Mouse (Mus musculus) urinary bladder, postnatal 25 days (tissue): Measurements from ENCODE around the gene Ostm1.

Experiments used
- DNase-seq: peaks from one replicate; pipeline ENCODE4 v3.0.0; 2022; ENCODE audit warnings: low spot score

The Ostm1 gene

GRCm38 (mm10) chr10:42625907-42626306, 42.3 kb downstream of the Ostm1 start:
- DNase-seq = no peak

DNA sequence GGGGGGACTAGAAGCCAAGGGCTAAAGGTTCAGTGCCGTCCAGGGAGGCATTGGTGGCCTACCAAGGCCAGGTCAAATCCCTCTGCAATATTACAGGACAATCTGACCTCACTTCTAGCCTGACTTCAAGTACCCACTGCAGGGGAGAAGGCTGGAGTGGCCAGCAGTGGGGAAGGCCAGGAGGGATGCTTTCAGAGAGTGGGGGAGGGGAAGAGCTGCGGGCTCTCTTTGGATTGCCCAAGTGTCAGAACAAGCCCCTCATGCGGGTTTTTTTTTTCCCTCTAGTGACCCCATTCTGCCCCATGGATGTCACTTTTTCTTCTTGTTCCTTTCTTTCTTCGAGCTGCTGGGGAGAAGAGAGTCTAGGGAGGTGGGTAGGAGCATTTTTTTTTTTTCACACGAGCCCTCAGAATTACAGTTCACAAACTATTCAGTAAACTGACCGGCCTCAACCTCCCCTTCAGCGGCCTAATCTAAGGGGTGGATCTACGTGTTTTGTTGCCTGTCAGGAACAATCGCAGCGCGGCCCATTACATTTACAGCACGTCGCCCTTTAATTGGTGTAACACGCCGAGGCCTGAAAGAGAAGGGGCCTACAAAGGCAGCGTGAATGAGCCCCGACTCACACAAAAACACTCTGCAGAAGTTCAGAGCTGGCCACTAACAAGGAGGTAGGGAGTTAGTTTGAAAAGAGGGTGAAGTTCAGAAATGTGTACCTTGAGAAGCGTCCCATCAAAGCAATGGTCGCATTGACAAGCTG, 47.2 kb downstream of the Ostm1 start:
- no peak for DNase-seq

DNA sequence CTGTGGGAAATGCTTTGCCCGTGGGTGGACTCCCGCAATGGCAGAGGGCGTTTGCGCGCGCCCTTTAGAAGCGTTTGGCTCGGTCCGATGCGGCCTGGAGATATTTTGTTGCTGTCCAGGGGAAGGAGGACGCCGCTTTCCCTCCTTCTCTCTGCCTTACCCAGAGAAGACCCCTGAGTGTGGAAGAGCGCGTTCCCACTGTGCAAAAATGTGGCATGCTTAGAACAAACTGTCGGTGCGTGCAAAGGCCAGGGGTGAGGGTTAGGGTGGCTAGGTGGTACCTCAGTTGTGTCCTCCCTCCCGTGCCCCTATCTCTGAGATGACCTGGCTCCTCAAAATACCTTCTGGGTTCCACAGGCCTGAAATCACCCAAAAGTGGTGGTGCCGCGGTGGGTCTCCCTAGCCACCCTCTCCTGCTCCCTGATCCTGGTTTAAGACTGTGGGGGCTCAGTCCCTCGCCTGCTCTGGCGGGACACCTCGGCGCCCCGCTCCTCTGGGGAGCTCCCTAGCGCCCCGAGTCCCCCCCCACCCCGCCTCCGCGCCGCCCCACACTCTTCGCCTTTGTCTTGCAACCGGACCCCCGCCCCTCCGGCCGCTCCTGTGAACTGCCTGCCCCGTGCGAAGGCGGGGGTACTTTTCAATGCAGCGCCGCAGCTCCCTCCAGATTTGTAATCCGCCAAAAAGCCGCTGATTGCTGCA, 48.3 kb downstream of the Ostm1 start:
- DNase-seq = no peak

DNA sequence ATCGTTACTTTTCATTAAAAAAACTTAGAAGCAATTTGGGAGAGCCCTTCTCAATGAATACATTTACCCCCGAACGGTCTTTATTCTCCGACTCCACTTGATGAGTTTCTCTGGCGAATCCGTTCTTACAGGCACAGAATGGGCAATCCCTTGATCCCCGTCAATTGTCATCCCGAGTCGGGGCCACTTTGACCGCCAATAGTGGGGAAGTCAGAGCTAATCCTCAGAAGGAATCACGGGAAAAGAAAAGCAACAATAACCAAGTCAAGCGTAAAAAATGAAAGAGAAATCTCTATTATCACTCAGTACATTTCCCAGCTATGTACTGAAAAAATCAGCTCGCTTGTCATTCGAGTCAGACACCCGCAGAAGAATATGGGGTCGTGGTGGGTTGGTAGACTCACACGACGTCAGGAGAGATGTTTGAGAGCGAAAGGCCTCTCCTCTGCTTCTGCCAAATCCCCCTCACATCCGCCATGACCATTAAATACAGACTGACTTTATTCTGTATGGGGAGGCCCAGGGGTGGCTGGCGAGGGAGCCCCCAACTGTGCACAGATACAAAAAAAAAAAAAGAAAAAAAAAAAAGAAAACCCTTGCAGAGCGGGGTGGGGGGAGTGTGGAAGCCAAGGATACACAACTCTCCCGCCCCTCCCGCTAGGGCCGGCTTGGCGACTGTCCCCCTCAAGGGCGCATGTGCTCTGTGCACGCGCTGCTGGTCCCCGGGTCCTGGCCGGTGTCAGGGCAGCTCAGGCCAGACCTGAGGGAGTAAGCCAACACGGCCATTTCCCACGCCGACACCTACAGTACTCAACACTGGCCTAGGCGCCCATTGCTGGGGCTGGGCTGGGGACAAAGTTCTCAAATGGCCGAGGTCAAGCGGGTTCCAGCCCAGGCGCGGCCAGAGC, 49.1 kb downstream of the Ostm1 start:
- no peak for DNase-seq

GRCm38 (mm10) chr10:42633361-42634121, 49.9 kb downstream of the Ostm1 start:
- DNase-seq = no peak

DNA sequence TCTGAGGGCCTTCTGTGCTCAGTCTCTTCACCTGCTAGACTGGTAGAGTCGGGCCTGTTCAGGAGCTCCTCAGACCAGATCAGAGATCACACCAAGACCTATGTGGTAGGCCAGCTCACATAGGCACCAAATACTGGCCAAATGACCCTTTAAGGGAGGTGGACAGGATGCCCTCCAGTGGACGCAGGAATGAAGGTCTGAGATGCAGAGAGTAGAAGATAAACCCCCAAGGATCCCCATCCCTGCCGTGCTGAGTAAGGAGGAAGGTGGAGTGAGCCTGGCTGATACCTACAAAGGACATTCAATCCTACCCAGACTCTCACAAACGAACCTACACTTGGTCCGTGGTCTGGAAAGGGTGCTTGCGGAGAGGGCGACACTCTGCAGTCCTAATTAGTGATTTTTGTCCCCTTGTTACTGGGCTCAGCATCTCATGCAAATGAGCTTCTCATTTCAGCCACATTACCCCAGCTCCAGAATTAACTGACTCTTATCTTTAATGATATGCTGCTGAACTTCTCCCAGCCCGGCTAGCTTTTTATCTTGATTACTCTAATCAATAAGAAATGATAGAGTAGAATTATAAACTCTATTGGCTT, 50.6 kb downstream of the Ostm1 start:
- no peak for DNase-seq

DNA sequence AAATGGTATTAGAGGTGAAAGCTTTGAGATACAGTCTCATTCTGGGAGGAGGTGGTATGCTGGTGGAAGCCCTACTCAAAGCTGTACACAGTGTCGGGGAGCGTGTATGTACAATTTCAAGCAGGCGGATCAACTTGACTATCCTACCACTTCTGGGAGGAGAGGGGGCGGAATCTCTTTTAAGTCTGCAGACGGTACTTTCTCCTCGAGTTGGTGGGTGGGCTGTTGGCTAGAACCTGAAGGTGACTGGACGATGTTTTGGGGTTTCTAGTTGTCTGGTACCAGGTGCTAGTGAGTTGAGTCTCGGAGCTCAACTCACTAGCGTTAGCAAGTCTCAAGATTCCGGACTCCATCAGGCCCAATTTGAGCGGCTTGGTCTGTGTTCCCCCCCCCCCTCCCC, 51.4 kb downstream of the Ostm1 start:
- no peak for DNase-seq

- no peak for DNase-seq
These were observed 52.1 kb downstream of the Ostm1 start for GRCm38 (mm10) chr10:42635566-42636359.

DNA sequence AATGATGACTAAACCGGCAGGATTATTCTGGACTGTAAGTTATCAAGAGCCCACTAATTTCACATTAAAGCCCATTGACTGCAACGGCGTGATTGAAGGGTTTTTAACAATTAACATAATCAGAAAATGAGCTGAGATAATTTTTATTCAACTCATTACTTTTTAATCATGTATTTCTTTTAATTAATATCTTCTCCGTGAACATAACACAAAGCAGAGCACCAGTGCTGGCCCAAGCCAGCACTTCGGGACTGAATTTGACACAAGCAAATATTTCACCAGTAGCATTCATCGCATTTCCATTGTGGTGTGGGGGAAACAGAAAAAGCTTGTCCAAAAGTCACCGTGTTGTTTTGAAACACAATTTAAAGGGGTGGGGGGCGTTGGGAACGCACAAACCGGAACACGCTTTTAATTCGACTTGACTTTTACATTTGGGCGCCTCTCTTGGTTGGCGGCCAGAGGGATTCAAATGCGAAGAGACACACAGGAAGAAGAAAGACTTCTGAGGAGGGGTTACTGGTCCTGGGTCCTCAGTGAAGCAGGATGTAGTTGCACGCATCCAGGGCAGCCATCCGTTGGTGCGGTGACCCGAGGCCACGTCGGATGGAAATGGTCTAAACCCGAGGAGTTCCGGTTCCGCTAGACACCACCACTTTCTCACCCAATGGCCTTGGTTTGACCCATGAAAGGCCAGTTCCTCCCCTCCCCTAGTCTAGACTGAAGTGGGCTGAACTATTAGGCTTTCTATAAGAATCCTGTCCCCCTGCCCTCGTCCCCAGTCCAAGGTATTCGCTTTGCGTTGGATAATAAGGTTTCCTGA, 52.9 kb downstream of the Ostm1 start:
- no peak for DNase-seq

GRCm38 (mm10) chr10:42637183-42637788, 53.7 kb downstream of the Ostm1 start:
- DNase-seq = peak; percentile 42

DNA sequence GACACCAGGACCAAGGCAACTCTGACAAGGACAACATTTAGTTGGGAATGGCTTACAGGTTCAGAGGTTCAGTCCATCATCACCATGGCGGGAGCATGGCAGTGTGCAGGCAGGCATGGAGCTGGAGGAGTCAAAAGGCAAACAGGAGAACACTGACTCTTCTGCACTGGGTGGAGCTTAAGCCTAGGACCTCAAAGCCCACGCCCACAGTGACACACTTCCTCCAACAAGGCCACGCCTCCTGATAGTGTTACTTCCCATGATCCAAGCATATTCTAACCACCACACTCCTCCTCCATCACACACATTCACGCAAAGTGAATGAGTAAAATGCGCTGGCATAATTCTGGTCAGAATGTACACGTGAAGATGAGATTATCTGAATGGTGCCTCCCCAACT, 56.2 kb downstream of the Ostm1 start:
- no peak for DNase-seq

DNA sequence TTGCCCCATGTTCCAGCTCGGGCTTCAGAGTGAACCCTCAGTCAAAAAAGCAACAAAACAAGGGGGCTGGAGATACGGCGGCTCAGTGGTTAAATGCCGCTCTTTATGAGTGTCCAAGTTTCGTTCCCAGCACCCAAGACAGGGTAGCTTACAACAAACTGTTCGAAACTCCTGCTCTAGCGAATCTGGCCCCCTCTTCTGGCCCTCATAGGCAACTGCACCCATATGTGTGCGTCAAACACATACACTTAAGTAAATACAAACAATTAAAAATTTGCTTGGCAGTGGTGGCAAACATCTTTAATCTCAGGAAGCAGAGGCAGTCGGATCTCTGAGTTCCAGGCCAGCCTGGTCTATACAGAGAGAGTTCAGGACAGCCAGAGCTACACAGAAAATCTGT, 60.0 kb downstream of the Ostm1 start:
- DNase-seq = no peak

GRCm38 (mm10) chr10:42646340-42646739, 62.7 kb downstream of the Ostm1 start:
- no peak for DNase-seq

DNA sequence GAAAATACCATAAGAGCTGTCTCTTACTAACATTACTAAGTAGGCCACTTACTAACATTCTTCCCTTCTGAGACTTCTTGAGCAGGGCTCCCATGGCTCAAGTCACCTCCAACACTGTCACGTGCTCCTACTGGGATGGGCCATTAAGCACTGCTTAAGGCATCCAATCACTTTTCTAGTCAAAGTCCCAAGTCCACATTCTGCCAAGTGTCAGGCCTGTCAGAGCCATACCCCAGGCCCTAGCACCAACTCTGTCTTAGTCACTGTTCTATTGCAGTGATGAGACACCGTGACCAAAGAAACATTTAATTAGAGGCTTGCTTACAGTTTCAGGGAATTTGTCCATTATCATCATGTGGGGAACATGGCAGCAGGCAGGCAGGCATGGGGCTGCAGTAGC, 78.3 kb downstream of the Ostm1 start:
- no peak for DNase-seq

- DNase-seq = no peak
These were observed 86.3 kb downstream of the Ostm1 start for GRCm38 (mm10) chr10:42669970-42670369.

GRCm38 (mm10) chr10:42672798-42673197, 89.2 kb downstream of the Ostm1 start:
- no peak for DNase-seq

DNA sequence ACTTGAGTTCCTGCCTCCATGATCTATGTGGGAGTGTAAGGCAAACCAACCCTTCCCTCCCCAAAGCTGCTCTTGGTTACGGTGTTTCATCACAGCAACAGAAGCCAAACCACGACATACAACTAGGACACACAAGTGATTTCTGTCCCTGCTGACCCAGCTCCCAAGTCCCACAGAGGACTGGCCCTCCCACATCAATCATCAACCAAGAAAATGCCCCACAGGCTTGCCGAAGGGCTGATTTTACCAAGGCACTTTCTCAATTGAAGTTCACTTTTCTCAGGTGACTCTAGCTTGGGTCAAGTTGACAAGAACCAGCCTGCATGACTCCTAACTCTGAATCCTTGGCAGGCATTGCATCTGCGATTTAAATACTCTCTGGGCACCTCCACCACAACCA, 91.9 kb downstream of the Ostm1 start:
- DNase-seq = no peak

DNA sequence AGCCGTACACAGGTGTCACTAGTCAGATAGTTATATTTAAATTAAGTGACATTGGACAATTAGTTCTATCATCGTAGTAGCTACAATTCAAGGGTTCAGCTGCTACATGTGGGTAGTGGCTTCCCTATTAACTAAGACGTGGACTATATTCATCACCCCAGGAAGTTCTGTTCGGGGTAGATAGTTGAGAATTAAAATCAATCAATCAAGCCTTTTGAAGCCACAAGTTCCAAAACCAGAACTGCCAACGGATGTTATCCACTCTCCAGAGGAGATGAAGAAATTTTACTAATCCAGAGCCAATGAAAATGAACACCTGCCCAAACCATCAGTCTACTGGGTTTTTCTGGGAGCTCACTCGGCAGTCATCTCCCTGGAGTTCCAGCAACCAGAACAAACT, 94.7 kb downstream of the Ostm1 start:
- no peak for DNase-seq

DNA sequence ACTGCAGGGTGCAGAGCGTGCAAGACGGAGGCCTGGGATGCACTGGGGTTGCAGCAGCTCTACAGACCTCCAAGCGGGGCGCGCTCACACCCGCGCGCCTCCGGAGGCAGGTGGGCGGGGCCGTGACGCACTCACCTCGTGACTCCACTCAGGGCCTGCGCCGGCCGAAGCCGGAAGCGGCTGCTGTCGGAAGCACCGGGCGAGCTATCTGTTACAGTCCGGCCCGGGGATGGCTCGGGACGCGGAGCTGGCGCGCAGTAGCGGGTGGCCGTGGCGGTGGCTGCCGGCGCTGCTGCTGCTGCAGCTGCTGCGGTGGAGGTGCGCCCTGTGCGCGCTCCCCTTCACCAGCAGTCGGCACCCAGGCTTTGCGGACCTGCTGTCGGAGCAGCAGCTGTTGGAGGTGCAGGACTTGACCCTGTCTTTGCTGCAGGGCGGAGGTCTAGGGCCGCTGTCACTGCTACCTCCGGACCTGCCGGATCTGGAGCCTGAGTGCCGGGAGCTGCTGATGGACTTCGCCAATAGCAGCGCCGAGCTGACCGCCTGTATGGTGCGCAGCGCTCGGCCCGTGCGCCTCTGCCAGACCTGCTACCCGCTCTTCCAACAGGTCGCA, 95.2 kb downstream of the Ostm1 start:
- DNase-seq = peak; percentile 86
